Mouse (Mus musculus): Measurements from ENCODE around the gene Nck1.

Nck1 gene

GRCm38 (mm10) chr9:100534686-100535085 lies 11.2 kb downstream of the Nck1 start:
- no peak for DNase-seq

DNA sequence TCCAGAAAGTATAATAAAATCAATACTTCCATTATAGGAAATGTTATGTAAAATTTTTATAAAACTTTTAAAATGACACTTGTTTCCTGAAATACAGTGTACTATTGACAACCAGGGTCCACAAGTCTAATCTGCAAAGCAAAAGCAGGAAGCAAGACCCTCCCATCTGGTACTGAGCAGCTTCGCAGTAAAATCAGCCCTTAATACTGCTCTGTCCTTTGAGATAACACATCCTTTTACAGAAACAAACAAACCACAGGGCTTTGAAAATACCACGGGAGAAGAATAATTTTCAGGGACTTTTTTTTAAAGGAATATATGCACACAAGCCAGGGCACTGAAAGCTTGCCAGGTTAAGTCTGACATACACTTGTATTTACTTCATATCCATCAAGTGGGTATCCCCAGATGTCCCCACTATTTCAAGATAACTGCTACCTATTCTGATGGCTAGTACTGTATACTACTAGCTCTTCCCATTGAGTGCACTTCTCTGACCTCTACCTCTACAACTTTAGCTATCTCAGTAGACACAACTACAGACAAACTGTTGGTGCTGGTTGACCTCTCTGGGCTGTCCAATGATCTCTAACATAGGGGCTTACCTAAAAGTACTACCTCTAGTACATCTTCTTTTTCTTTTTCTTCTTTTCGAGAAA lies 13.0 kb downstream of the Nck1 start:
- DNase-seq: no peak

GRCm38 (mm10) chr9:100531296-100531695 lies 14.6 kb downstream of the Nck1 start:
- no peak for DNase-seq

GRCm38 (mm10) chr9:100525225-100525624 lies 20.7 kb downstream of the Nck1 start:
- no peak for DNase-seq

- peak in 1 of 2 experiments; percentile 2 for DNase-seq
These were observed 23.9 kb downstream of the Nck1 start for GRCm38 (mm10) chr9:100522029-100522428.

GRCm38 (mm10) chr9:100520586-100520985 lies 25.3 kb downstream of the Nck1 start:
- DNase-seq: peak; percentile 66 to 72

- peak; percentile 14 to 36 for DNase-seq
These were observed 25.9 kb downstream of the Nck1 start for GRCm38 (mm10) chr9:100520012-100520411.

- no peak for DNase-seq
These were observed 38.4 kb downstream of the Nck1 start for GRCm38 (mm10) chr9:100507581-100507980.

DNA sequence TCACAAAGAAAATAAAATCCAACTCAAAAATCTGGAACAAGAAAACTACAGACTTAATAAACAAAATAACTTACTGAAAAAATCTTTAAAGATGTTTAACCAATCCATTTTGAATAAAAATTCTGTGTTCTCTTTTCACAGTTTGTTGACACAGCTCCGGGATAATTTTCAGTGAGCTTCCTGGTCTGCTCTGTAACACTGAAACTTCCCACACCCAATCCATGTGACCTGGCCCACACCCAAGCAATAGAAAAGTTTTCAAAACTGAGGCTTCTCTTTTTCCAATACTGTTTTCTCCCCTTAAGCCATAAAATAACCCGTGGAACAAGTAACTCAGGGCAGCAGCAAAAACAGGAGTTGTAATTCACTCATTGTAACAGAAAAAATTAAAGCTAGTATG lies 39.3 kb downstream of the Nck1 start:
- no peak for DNase-seq

GRCm38 (mm10) chr9:100505498-100505897 lies 40.4 kb downstream of the Nck1 start:
- DNase-seq: peak; percentile 43 to 45

DNA sequence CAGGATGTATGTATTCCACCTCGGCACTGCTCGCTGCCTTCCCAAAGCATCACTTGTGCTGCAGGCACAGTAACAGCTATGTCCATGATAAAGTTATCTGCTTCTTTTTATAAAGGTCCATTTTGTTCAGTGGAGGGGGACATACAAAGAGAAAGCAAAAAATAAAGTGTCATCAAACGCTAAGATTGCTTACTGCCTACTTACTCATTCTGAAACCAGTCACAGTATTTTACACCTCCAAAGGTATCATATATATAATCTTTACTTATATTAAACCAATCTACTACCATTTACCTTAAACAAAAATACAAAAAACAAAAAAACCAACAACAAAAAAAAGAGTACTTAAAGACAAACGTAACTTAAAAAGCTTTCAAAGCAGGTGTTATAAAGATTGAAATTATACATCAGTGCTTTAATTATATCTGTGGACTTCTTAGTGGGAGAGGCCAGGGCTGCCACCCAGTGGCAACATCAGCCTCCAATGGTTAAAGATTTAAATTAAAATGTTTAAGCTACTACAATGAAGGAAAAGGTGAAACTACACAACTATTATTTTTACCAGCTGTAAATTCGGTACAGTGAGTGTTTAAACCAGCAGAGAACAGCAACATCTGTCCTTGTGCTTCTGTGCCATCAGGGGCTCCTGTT lies 52.2 kb downstream of the Nck1 start:
- peak; percentile 42 to 43 for DNase-seq

- no peak for DNase-seq
These were observed 54.5 kb downstream of the Nck1 start for GRCm38 (mm10) chr9:100491424-100491823.

DNA sequence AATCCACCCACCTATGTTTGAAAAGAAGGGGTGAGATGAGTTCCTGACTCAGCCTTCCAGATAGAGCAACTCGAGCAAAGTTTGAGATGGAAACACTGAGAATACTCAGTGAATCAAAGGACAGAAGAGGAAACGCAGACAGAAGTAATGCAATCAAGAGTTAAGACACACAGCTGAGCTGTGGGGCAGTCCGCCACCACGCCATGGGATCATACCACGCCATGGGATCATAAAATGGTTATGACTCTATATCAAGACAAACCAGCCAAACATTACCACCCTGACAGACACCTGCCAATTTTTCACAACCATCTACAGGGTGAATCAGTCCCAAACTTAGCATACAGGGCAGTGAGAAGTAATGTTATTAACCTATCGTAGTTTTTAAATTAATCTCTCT lies 57.0 kb downstream of the Nck1 start:
- no peak for DNase-seq

DNA sequence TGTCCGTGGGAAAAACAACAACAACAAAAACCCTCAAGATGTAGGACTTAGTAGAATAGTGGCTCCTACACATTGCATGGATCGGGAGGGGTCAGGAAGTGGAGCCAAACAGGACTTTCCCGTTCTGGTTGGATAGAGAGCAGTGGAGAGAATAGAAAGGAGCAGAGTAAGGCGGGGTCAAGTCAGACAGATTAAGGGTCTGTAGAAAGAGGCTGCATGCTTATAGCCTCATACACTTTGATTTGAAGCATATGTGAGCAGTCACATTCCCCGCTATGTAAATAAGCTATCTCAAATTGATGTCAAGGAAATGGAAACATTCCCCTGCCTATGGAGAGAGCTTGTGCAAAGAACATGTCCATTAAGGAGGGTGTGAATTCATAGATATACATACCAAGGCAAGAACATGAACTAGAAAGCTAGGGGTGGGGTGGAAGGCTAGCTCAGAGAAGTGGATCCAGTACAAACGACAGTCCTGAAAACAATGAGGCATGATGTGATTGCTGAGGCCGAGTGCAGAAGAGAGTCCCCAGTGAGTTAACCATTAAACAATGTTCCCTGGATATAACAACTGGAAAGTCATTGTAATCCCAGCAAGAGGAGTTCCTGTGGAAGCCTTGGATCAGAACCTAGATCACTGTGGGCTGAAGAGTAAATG lies 57.7 kb downstream of the Nck1 start:
- no peak for DNase-seq

DNA sequence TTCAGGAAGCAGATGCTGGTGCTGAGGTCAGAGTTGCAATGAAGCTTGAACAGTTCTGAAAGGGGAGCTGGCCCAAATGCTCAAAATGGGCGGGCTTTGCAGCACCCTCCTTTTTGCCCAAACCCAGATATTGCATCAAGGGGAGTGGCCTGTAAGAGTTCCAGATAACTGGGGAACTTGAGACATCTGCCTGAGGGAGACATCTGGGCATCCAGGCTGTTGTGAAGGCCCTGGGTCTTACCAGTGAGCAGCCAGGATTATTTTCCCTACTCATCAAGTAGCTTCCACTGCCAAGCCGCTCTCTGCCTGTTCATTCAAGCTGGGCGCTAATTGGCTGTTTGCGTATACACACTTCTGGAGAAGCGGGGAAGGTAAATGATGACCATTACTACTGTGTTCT lies 59.5 kb downstream of the Nck1 start, which contains the start of gene Il20rb:
Il20rb (minus strand) TSS at position 358 of the 400 bp plus-strand sequence.
- DNase-seq: no peak

DNA sequence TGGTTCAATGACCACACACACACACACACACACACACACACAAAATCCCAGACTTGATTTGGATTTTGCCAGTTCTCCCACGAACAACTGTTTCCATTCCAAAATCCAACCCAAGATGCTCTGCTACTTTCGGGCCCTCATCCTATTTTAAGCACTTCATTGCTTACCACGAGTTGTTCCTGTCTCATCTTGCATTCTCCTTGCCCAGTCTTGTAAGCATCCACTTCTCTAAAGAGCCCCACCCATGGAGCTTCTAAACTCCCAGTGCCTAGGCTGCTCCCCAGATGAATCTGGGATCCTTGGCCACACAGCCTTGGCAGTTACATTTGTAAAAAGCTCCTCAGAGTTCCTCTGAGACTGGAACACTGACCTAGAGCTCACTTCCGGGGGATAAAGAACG lies 62.6 kb downstream of the Nck1 start:
- DNase-seq: no peak

DNA sequence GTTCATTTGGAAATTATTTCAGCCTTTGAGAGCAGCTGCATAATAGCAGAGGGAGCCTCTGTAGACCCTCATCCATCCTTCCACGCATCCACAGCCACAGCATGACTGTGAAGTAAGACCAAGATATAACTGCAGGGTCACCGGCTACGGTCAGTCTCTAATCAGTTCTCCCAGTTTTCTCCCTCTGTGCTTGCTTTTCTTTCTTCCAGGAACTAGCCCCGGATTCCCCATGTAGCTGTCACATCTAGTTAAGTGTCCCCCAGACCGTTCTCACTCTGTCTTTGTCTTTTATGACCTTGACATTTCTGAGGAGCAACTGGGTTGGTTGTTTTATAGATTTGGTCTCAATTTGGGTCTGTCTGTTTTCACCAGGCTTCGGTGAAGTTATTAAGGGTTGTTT lies 64.3 kb downstream of the Nck1 start:
- DNase-seq: no peak

DNA sequence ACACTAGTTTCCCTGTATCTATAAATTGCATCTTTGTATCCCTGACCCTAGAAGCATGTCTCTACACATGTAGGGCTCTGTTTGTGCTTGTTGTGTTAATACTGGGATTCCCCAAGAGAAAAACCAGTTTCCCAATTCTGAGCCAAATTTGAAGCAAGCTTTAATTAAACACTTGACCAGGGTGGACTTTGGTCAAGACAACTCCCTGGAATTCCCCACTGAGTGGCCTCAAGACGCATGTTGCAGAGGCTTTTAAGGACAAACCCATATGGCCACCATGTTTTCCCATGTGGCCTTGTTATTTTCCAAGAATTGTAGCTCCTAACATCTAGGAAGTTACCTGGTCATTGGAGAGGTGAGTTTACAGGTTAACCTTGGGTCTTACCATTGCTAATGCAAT lies 71.9 kb downstream of the Nck1 start:
- no peak for DNase-seq

- no peak for DNase-seq
These were observed 72.6 kb downstream of the Nck1 start for GRCm38 (mm10) chr9:100473361-100473760.

DNA sequence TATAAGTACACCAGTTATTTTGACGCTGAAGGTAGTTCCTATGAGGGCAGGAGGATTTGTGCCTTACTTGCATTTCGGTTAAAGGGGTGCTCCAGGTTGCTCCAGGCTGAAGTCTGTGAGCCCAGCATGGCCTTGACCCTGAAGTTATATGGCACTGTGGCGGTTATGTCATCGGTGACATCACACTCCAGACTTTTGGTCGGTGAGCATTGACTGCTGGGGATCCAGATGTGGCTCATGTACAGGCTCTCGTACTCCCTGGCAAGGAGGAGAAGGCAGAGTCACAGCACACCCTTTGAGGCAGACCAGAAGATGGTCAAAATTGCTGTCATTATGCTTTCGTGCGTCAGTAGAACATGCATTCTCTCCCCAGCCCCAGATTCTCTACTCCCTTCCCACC lies 73.0 kb downstream of the Nck1 start:
- DNase-seq: no peak

- DNase-seq: no peak
These were observed 74.4 kb downstream of the Nck1 start for GRCm38 (mm10) chr9:100471605-100471953.

- peak; percentile 95 to 97 for DNase-seq
These were observed 74.9 kb downstream of the Nck1 start for GRCm38 (mm10) chr9:100470936-100471604.

DNA sequence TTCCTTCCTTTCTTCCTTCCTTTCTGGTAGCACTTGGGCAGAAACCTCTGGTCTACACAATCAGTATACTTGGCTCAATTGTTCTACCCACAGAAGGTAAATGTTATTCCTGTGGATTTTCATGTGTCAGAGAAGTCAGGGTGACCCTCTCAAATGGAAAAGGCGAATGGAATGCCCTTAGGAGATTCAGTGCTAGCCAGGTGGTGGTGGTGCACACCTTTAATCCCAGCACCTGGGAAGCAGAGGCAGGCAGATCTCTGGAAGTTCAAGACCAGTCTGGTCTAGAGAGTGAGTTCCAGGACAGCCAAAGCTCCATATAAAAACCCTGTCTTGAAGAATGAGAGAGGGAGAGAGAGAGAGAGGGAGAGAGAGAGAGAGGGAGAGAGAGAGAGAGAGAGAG lies 75.7 kb downstream of the Nck1 start:
- peak in 1 of 2 experiments; percentile 42 for DNase-seq

DNA sequence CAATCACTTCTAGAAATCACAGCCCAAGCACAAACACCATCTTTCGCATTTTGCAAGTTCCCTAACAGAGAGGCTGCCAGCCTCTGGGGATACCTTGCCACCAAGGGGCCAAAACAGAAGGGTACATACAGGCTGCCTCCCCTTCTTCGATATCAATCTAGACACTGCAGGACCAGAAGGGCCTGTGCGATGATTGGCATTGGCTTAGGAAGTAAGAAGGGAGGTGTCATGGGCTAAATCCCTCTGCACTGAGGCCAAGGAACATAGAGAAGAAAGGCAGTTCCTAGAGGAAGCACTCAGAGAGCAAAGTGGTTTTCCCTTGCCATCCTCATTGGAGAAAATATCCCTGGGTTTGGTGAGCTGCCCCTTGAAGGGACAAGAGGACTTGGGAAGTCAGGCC lies 76.3 kb downstream of the Nck1 start:
- DNase-seq: peak in 1 of 2 experiments; percentile 41
